Mouse (Mus musculus): ENCODE results near the gene Plekha4. TPM values are rescaled to one million over a fixed set of nuclear protein-coding genes. Genes with fewer than 3 reads are reported as not detected.

The Plekha4 gene
- total and polyA plus RNA-seq, 3 experiments, result 0.12 to 0.65 TPM; not detected in 1

DNA sequence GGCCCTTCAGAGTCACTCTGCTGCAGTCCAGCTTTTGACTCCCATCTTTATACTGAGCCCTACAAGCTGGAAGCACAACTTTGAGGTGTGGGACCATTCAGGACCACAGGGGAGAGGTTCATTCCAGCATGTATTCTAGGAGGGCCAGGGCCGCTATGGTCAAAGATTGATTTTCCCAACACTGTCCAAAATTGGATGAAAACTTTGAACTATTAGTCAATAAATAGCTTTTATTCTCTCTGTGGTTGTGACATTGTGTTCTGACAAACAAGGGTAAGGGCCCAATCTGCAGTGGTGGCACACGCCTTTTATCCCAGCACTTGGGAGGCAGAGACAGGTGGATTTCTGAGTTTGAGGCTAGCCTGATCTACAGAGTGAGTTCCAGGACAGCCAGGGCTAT lies 27.9 kb downstream of the Plekha4 start:
- Histone ChIP-seq H3K27ac (ENCODE audit: control insufficient read depth, low read depth, low read length) (no peak overlapping the region), H3K9me3 (replicated peaks; ENCODE audit: insufficient read depth, low read length) (no peaks in the 10 kb centered on the region), H3K4me3 (ENCODE audit: control insufficient read depth in 1 of 2, insufficient read depth in 1 of 2, low read depth in 2 of 2, low read length in 2 of 2) (no peak overlapping the region), H3K27me3 (ENCODE audit: control insufficient read depth in 1 of 2, insufficient read depth in 2 of 2, low read length in 2 of 2) (no peaks in the 10 kb centered on the region), H3K36me3 (ENCODE audit: control insufficient read depth in 1 of 2, insufficient read depth in 2 of 2, low read length in 2 of 2) (no peaks in the 10 kb centered on the region), H3K9ac (ENCODE audit: control insufficient read depth, low read depth, low read length, poor library complexity, severe bottlenecking) (no peak overlapping the region), H3K79me2 (ENCODE audit: control insufficient read depth, insufficient read depth, low read length, poor library complexity) (no peaks in the 10 kb centered on the region), H3K4me1 (ENCODE audit: control insufficient read depth in 1 of 2, insufficient read depth in 2 of 2, low read length in 2 of 2) (no peaks in the 10 kb centered on the region)
- DNase-seq (ENCODE audit: low read depth, low spot score), result no peak
- TF ChIP-seq E2F4 (IDR thresholded peaks at IDR 0.05; ENCODE audit: borderline replicate concordance, low read depth, low read length) (no peak), TBP (IDR thresholded peaks at IDR 0.05; ENCODE audit: low read depth, low read length) (no peak), CHD1 (IDR thresholded peaks at IDR 0.05; ENCODE audit: low read depth, low read length) (no peak), TAL1 (IDR thresholded peaks at IDR 0.05; ENCODE audit: low read length) (no peak), ZC3H11A (IDR thresholded peaks at IDR 0.05; ENCODE audit: low read depth, low read length) (no peak), MYC (IDR thresholded peaks at IDR 0.05; ENCODE audit: low read depth, low read length) (no peak), JUND (IDR thresholded peaks at IDR 0.05; ENCODE audit: low read depth, low read length) (no peak), UBTF (IDR thresholded peaks at IDR 0.05; ENCODE audit: borderline replicate concordance, insufficient read depth, low read depth, low read length) (no peak), MYB (IDR thresholded peaks at IDR 0.05; ENCODE audit: low read depth, low read length) (no peak), USF2 (IDR thresholded peaks at IDR 0.05; ENCODE audit: borderline replicate concordance in 1 of 2, insufficient read depth in 1 of 2, low read depth in 1 of 2, low read length in 2 of 2) (no peak), MAFK (IDR thresholded peaks at IDR 0.05; ENCODE audit: borderline replicate concordance, low read depth, low read length) (no peak), CHD2 (IDR thresholded peaks at IDR 0.05; ENCODE audit: low read length) (no peak), RAD21 (IDR thresholded peaks at IDR 0.05; ENCODE audit: low read depth, low read length) (no peak), GATA1 (IDR thresholded peaks at IDR 0.05; ENCODE audit: low read depth, low read length) (no peak), EP300 (IDR thresholded peaks at IDR 0.05; ENCODE audit: low read depth in 1 of 2, low read length in 2 of 2) (no peak), HCFC1 (IDR thresholded peaks at IDR 0.05; ENCODE audit: low read depth, low read length) (no peak)

DNA sequence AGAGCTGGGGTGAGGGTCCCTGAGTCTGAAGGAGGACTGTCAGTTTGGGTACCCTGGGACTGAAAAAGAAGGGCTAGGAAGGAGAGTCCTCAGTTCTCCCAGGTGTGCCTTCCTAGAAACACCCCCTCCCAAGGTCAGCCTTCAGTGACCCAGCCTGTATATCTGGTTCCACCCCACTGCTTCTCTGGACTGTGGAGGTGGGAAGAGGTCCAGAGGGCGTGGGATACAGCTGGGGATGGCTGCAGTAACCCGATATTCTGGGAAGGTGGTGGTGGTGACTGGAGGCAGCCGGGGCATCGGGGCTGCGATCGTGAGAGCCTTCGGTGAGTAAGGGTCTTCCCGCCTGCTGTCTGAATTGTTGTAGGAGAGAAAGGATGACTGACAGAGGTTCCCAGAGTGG lies 28.6 kb downstream of the Plekha4 start, which contains the start of gene Hsd17b14:
Hsd17b14 (plus strand) TSS at position 150 of the 400 bp plus-strand sequence.
- Histone ChIP-seq H3K27me3 (ENCODE audit: control insufficient read depth in 1 of 2, insufficient read depth in 2 of 2, low read length in 2 of 2) (no peaks in the 10 kb centered on the region), H3K9ac (ENCODE audit: control insufficient read depth, low read depth, low read length, poor library complexity, severe bottlenecking) (no peak within 1 kb of the TSS), H3K4me1 (ENCODE audit: control insufficient read depth in 1 of 2, insufficient read depth in 2 of 2, low read length in 2 of 2) (no peaks in the 10 kb centered on the region), H3K9me3 (replicated peaks; ENCODE audit: insufficient read depth, low read length) (no peaks in the 10 kb centered on the region), H3K79me2 (ENCODE audit: control insufficient read depth, insufficient read depth, low read length, poor library complexity) (no peaks in the 10 kb centered on the region), H3K36me3 (ENCODE audit: control insufficient read depth in 1 of 2, insufficient read depth in 2 of 2, low read length in 2 of 2) (no peaks in the 10 kb centered on the region), H3K4me3 (ENCODE audit: control insufficient read depth in 1 of 2, insufficient read depth in 1 of 2, low read depth in 2 of 2, low read length in 2 of 2) (no peak within 1 kb of the TSS), H3K27ac (ENCODE audit: control insufficient read depth, low read depth, low read length) (no peak within 1 kb of the TSS)
- TF ChIP-seq SIN3A (IDR thresholded peaks at IDR 0.05; ENCODE audit: low read length) (no peak), UBTF (IDR thresholded peaks at IDR 0.05; ENCODE audit: borderline replicate concordance, insufficient read depth, low read depth, low read length) (no peak), TAL1 (IDR thresholded peaks at IDR 0.05; ENCODE audit: low read length) (no peak), MEF2A (IDR thresholded peaks at IDR 0.05; ENCODE audit: extremely low read depth, insufficient replicate concordance, low read depth, low read length, poor library complexity, severe bottlenecking) (no peak), EP300 (IDR thresholded peaks at IDR 0.05; ENCODE audit: low read depth in 1 of 2, low read length in 2 of 2) (no peak), ELF1 (IDR thresholded peaks at IDR 0.05; ENCODE audit: low read depth, low read length) (no peak), KAT2A (conservative IDR thresholded peaks at IDR 0.05; ENCODE audit: low read depth, low read length) (no peak), CTCF (IDR thresholded peaks at IDR 0.05 in 2 of 3, conservative IDR thresholded peaks at IDR 0.05 in 1 of 3; ENCODE audit: control insufficient read depth in 1 of 3, insufficient read depth in 1 of 3, low read depth in 2 of 3, low read length in 3 of 3, poor library complexity in 1 of 3, severe bottlenecking in 1 of 3) (no peak), MAX (IDR thresholded peaks at IDR 0.05; ENCODE audit: low read length) (no peak), ZNF384 (IDR thresholded peaks at IDR 0.05; ENCODE audit: low read depth, low read length) (no peak), POLR2AphosphoS2 (IDR thresholded peaks at IDR 0.05; ENCODE audit: low read length) (no peak), GABPA (IDR thresholded peaks at IDR 0.05; ENCODE audit: low read depth, low read length) (no peak), SMC3 (IDR thresholded peaks at IDR 0.05; ENCODE audit: low read depth, low read length) (no peak), CHD2 (IDR thresholded peaks at IDR 0.05; ENCODE audit: low read length) (no peak), ETS1 (IDR thresholded peaks at IDR 0.05; ENCODE audit: low read depth, low read length) (no peak), NRF1 (IDR thresholded peaks at IDR 0.05; ENCODE audit: insufficient read depth, low read depth, low read length, poor library complexity, severe bottlenecking) (no peak), USF2 (IDR thresholded peaks at IDR 0.05; ENCODE audit: borderline replicate concordance in 1 of 2, insufficient read depth in 1 of 2, low read depth in 1 of 2, low read length in 2 of 2) (no peak)
- no peak for DNase-seq (ENCODE audit: low read depth, low spot score)

Data from MEL (cell line).